Mouse (Mus musculus): ENCODE data around the gene Gpr132. TPM values are rescaled to one million over a fixed set of nuclear protein-coding genes. Genes with fewer than 3 reads are reported as not detected.

Gpr132 gene
- total and polyA plus RNA-seq, 2 experiments: 0.09 to 0.60 TPM

- H3K4me1 ChIP-seq (ENCODE audit: control insufficient read depth, insufficient read depth, low read length): peaks cover 10% of the 10 kb centered on the region
- 2% methylated on average over 65 of the region's 72 CpGs for WGBS
Observed at GRCm38 (mm10) chr12:112829244-112829864, 38.7 kb downstream of the Gpr132 start, which contains the start of gene Cdca4. Gene Cdca4 (minus strand): TSS chr12:112829423.

GRCm38 (mm10) chr12:112828501-112829243 lies 39.4 kb downstream of the Gpr132 start:
- H3K4me1 ChIP-seq (ENCODE audit: control insufficient read depth, insufficient read depth, low read length): peaks cover 10% of the 10 kb centered on the region
- peaks cover 13% of the 10 kb centered on the region; the same call in 1 of the 2 replicates for H3K79me2 ChIP-seq (ENCODE audit: control insufficient read depth, insufficient read depth, low read length)
- H3K9ac ChIP-seq (ENCODE audit: low read depth, low read length): peak overlapping the region; percentile 96
- H3K36me3 ChIP-seq (ENCODE audit: control insufficient read depth, insufficient read depth, low read length): no peaks in the 10 kb centered on the region
- DNase-seq (ENCODE audit: extremely low read depth, low read depth, low spot score): peak; percentile 33
- peak overlapping the region; percentile 86 for H3K27ac ChIP-seq (replicated peaks; ENCODE audit: insufficient read depth, low read depth, low read length)
- under 1% methylated on average over 51 of the region's 51 CpGs for WGBS
- no peaks in the 10 kb centered on the region for H3K27me3 ChIP-seq (ENCODE audit: control insufficient read depth, insufficient read depth, low read length)
- peak overlapping the region; percentile 98 for H3K4me3 ChIP-seq (ENCODE audit: insufficient read depth, low read depth, low read length)
- no peak for TF ChIP-seq CTCF (IDR thresholded peaks at IDR 0.05; ENCODE audit: low read depth, low read length)

More at GRCm38 (mm10) chr12:112829244-112829864, 38.7 kb downstream of the Gpr132 start, which contains the start of gene Cdca4:
- Histone ChIP-seq H3K9ac (ENCODE audit: low read depth, low read length) (peak within 1 kb of the TSS; percentile 96), H3K4me3 (ENCODE audit: insufficient read depth, low read depth, low read length) (peak within 1 kb of the TSS; percentile 98), H3K36me3 (ENCODE audit: control insufficient read depth, insufficient read depth, low read length) (no peaks in the 10 kb centered on the region), H3K27ac (replicated peaks; ENCODE audit: insufficient read depth, low read depth, low read length) (peak within 1 kb of the TSS; percentile 86), H3K79me2 (ENCODE audit: control insufficient read depth, insufficient read depth, low read length) (peaks cover 12% of the 10 kb centered on the region; the same call in 1 of the 2 replicates), H3K27me3 (ENCODE audit: control insufficient read depth, insufficient read depth, low read length) (no peaks in the 10 kb centered on the region)
- peak; percentile 74 for DNase-seq (ENCODE audit: extremely low read depth, low read depth, low spot score)
- TF ChIP-seq POLR2A (IDR thresholded peaks at IDR 0.05; ENCODE audit: extremely low read depth, insufficient read depth, low read length) (peak; percentile 61; the same call in 1 of the 2 replicates), CTCF (IDR thresholded peaks at IDR 0.05; ENCODE audit: low read depth, low read length) (no peak)

GRCm38 (mm10) chr12:112825901-112826300 lies 42.1 kb downstream of the Gpr132 start:
- H3K4me3 ChIP-seq (ENCODE audit: insufficient read depth, low read depth, low read length): no peak overlapping the region
- H3K36me3 ChIP-seq (ENCODE audit: control insufficient read depth, insufficient read depth, low read length): no peaks in the 10 kb centered on the region; the same call in 1 of the 2 replicates
- no peak for DNase-seq (ENCODE audit: extremely low read depth, low read depth, low spot score)
- no peak overlapping the region for H3K27ac ChIP-seq (replicated peaks; ENCODE audit: insufficient read depth, low read depth, low read length)
- no peak for TF ChIP-seq CTCF (IDR thresholded peaks at IDR 0.05; ENCODE audit: low read depth, low read length)
- no peak for TF ChIP-seq POLR2A (IDR thresholded peaks at IDR 0.05; ENCODE audit: extremely low read depth, insufficient read depth, low read length)
- H3K79me2 ChIP-seq (ENCODE audit: control insufficient read depth, insufficient read depth, low read length): peaks cover 17% of the 10 kb centered on the region; the same call in 1 of the 2 replicates
- peaks cover 10% of the 10 kb centered on the region for H3K4me1 ChIP-seq (ENCODE audit: control insufficient read depth, insufficient read depth, low read length)
- H3K9ac ChIP-seq (ENCODE audit: low read depth, low read length): no peak overlapping the region
- no peaks in the 10 kb centered on the region for H3K27me3 ChIP-seq (ENCODE audit: control insufficient read depth, insufficient read depth, low read length)
- WGBS: 85% methylated on average over 5 of the region's 5 CpGs

- H3K27me3 ChIP-seq (ENCODE audit: control insufficient read depth, insufficient read depth, low read length): no peaks in the 10 kb centered on the region
- no peak for DNase-seq (ENCODE audit: extremely low read depth, low read depth, low spot score)
- no peak overlapping the region for H3K4me3 ChIP-seq (ENCODE audit: insufficient read depth, low read depth, low read length)
- WGBS: 61% methylated on average over 4 of the region's 4 CpGs
- TF ChIP-seq POLR2A (IDR thresholded peaks at IDR 0.05; ENCODE audit: extremely low read depth, insufficient read depth, low read length): no peak
- TF ChIP-seq CTCF (IDR thresholded peaks at IDR 0.05; ENCODE audit: low read depth, low read length): no peak
- H3K36me3 ChIP-seq (ENCODE audit: control insufficient read depth, insufficient read depth, low read length): peaks cover 2% of the 10 kb centered on the region; the same call in 1 of the 2 replicates
- peaks cover 2% of the 10 kb centered on the region; the same call in 1 of the 2 replicates for H3K4me1 ChIP-seq (ENCODE audit: control insufficient read depth, insufficient read depth, low read length)
- H3K79me2 ChIP-seq (ENCODE audit: control insufficient read depth, insufficient read depth, low read length): peaks cover 17% of the 10 kb centered on the region; the same call in 1 of the 2 replicates
- no peak overlapping the region for H3K9ac ChIP-seq (ENCODE audit: low read depth, low read length)
- no peak overlapping the region; the same call in 1 of the 2 replicates for H3K27ac ChIP-seq (replicated peaks; ENCODE audit: insufficient read depth, low read depth, low read length)
Observed at GRCm38 (mm10) chr12:112823221-112823620, 44.8 kb downstream of the Gpr132 start.

GRCm38 (mm10) chr12:112822676-112823075 lies 45.4 kb downstream of the Gpr132 start:
- no peaks in the 10 kb centered on the region for H3K4me1 ChIP-seq (ENCODE audit: control insufficient read depth, insufficient read depth, low read length)
- DNase-seq (ENCODE audit: extremely low read depth, low read depth, low spot score): no peak
- H3K9ac ChIP-seq (ENCODE audit: low read depth, low read length): no peak overlapping the region
- no peak overlapping the region for H3K27ac ChIP-seq (replicated peaks; ENCODE audit: insufficient read depth, low read depth, low read length)
- peaks cover 2% of the 10 kb centered on the region; the same call in 1 of the 2 replicates for H3K36me3 ChIP-seq (ENCODE audit: control insufficient read depth, insufficient read depth, low read length)
- H3K27me3 ChIP-seq (ENCODE audit: control insufficient read depth, insufficient read depth, low read length): no peaks in the 10 kb centered on the region
- no peak for TF ChIP-seq CTCF (IDR thresholded peaks at IDR 0.05; ENCODE audit: low read depth, low read length)
- no peak for TF ChIP-seq POLR2A (IDR thresholded peaks at IDR 0.05; ENCODE audit: extremely low read depth, insufficient read depth, low read length)
- 74% methylated on average over 2 of the region's 2 CpGs for WGBS
- H3K79me2 ChIP-seq (ENCODE audit: control insufficient read depth, insufficient read depth, low read length): peaks cover 16% of the 10 kb centered on the region; the same call in 1 of the 2 replicates
- H3K4me3 ChIP-seq (ENCODE audit: insufficient read depth, low read depth, low read length): no peak overlapping the region
